Mouse (Mus musculus) stomach, embryonic 15.5 days (tissue): ENCODE measurements at regions not wholly inside any gene's neighbourhood (a gene's known extent, or its start where the extent isn't known, plus 50 kb on each side); places are given as distances from the start of the nearest gene placed in this dataset.

Source experiments
- ATAC-seq: fragments of 200-750 bp; cut with Nextera tagmentation; 2 replicates; pipeline ENCODE4 v1.8.0; 2017; ENCODE audit warnings: low read depth, moderate number of reproducible peaks, moderate TSS enrichment; ENCODE audit not compliant: insufficient read depth, low FRiP score
- H3K27ac ChIP-seq: fragments of 300-500 bp; sonication (generic); 2 replicates; pipeline ENCODE4 v1.5.1; 2015; ENCODE audit warnings: mild to moderate bottlenecking, inconsistent platforms
- H3K27me3 ChIP-seq: fragments of 300-500 bp; sonication (generic); replicated peaks from 2 replicates; pipeline ENCODE4 v1.6.1; 2015; ENCODE audit warnings: inconsistent platforms
- H3K36me3 ChIP-seq: fragments of 300-500 bp; sonication (generic); 2 replicates; pipeline ENCODE4 v1.6.1; 2015; ENCODE audit warnings: inconsistent platforms
- H3K4me1 ChIP-seq: fragments of 300-500 bp; sonication (generic); 2 replicates; pipeline ENCODE4 v1.6.1; 2015; ENCODE audit warnings: inconsistent platforms
- H3K4me2 ChIP-seq: fragments of 300-500 bp; sonication (generic); 2 replicates; pipeline ENCODE4 v1.6.1; 2015; ENCODE audit warnings: mild to moderate bottlenecking, inconsistent platforms
- H3K4me3 ChIP-seq: fragments of 300-500 bp; sonication (generic); replicated peaks from 2 replicates; pipeline ENCODE4 v1.5.1; 2015; ENCODE audit warnings: inconsistent platforms
- H3K9ac ChIP-seq: fragments of 300-500 bp; sonication (generic); 2 replicates; pipeline ENCODE4 v1.6.1; 2015; ENCODE audit warnings: inconsistent platforms
- H3K9me3 ChIP-seq: fragments of 300-500 bp; sonication (generic); 2 replicates; pipeline ENCODE4 v1.6.1; 2016; ENCODE audit warnings: inconsistent platforms
- WGBS: fragments of 180-500 bp; shearing (Covaris S2); methylation state at CpG from one replicate; pipeline ENCODE4 v1.1.7; 2015; 5-methylcytosine and 5-hydroxymethylcytosine counted together

DNA sequence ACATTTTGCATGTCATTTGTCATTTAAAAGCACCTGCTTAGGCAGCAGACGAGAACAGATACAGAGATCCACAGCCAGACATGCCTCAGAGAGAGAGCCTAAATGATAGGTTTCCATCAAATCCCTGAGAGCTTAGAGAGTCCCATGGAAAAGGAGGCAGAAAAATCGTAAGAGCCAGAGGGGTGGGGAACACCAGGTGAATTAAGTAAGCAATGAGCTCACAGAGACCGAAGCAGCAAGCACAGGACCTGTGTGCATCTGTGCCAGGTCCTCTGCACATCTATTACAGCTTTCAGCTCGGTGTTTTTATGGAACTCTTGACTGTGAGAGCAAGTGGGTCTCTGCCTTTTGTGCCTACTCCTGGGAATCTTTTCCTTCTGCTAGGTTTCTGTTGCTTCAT is 1416.1 kb downstream of the Slc22a22 start:
- Histone ChIP-seq H3K9ac (no peak overlapping the region), H3K4me1 (no peaks in the 10 kb centered on the region), H3K36me3 (no peaks in the 10 kb centered on the region), H3K27ac (no peak overlapping the region), H3K4me2 (no peak overlapping the region), H3K27me3 (no peaks in the 10 kb centered on the region), H3K9me3 (no peaks in the 10 kb centered on the region), H3K4me3 (no peak overlapping the region)
- ATAC-seq: no peak
- WGBS: 51% methylated on average over 4 of the region's 4 CpGs

DNA sequence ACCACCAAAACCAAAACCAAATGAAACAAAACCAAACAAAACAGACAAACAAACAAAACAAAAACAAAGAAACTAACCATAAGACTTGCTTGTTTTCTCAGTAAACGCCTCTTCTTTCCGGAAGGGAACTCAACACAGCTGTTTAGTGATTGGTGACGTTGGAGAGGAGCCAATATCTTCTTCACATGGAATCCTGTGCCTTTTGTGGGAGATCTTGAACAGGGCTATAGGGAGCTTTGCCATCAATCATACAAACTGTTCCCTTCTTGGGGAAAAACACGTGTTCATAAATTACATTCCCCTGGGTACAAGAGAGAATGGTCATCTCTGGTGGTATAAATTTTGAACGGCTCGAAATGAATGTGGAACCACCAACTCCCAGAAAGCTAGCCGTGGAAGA is 1426.7 kb downstream of the Slc22a22 start:
- H3K27ac ChIP-seq: no peak overlapping the region

DNA sequence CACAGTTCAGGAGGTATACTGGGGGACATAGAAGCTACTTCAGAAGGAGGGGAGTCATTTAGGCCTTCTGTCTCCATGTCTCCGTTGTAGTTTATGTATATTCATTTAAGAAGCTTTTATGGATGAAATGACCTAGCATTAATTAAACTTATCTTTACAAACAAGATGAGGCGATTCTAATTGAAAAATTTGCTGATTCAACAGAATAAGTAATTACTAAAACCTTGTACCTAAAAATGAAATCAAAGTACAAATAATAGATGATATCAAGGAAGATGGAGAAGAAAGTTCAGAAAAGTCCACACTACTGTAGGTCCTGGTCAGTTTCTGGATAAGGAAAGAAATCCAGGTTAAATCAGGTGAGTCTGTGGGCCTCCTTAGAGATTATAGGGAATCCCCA is 1429.6 kb downstream of the Slc22a22 start:
- WGBS: 72% methylated on average over 2 of the region's 2 CpGs
- Histone ChIP-seq H3K9me3 (no peaks in the 10 kb centered on the region), H3K4me2 (no peak overlapping the region), H3K4me1 (no peaks in the 10 kb centered on the region), H3K9ac (no peak overlapping the region), H3K4me3 (no peak overlapping the region), H3K36me3 (no peaks in the 10 kb centered on the region), H3K27me3 (no peaks in the 10 kb centered on the region), H3K27ac (no peak overlapping the region)
- ATAC-seq: no peak

More for the DNA sequence above, 1426.7 kb downstream of the Slc22a22 start:
- Histone ChIP-seq H3K9me3 (no peaks in the 10 kb centered on the region), H3K4me2 (no peak overlapping the region), H3K9ac (no peak overlapping the region), H3K4me3 (no peak overlapping the region), H3K36me3 (no peaks in the 10 kb centered on the region), H3K27me3 (no peaks in the 10 kb centered on the region), H3K4me1 (no peaks in the 10 kb centered on the region)
- ATAC-seq: no peak
- WGBS: 50% methylated on average over 7 of the region's 7 CpGs

DNA sequence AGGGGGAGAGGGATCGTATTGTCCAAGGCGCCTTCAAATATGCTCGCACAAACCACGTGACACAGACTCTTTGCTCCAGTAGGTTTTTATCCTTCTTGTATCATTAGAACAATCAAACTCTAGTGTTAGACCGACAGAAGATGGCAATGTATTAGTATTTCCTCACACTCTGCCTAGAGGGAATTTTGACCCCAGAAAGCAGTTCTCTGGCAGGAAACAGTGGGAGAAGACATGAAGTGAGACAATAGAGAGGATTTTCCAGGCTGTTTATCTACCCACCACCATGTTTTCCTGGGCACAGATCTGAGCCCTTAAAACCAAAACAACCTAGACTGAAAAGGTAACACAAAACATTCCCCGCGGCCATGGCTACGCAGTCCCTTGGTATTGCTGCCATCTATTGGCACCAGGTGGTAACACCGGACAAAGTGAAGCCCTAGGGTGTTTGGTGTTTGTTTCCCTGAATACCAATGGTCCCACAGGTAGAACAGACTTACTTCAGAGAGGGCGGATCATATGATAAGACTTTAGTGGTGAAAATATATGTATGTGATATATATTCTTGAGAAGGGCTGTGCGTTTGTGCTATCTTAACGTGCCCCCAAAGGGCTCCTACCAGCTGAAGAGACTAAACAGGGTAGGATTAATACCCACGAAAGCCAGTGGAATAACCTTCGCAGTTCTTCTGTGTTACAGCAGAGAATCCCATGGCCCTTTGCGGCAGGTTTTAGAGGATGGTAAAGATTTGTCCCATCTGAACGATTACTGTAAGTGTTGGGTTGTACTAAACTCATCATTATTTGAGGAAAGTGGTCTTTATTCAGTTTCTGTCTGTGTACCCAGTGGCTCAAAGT is 1430.5 kb downstream of the Slc22a22 start:
- H3K36me3 ChIP-seq: no peaks in the 10 kb centered on the region
- H3K27ac ChIP-seq: no peak overlapping the region
- H3K4me1 ChIP-seq: no peaks in the 10 kb centered on the region
- H3K4me2 ChIP-seq: peak overlapping the region; percentile 67
- peak overlapping the region; percentile 26 for H3K4me3 ChIP-seq
- no peak overlapping the region for H3K9ac ChIP-seq
- no peaks in the 10 kb centered on the region for H3K9me3 ChIP-seq
- 25% methylated on average over 16 of the region's 16 CpGs for WGBS
- ATAC-seq: peak; percentile 70; the same call in 1 of the 2 replicates
- H3K27me3 ChIP-seq: no peaks in the 10 kb centered on the region

DNA sequence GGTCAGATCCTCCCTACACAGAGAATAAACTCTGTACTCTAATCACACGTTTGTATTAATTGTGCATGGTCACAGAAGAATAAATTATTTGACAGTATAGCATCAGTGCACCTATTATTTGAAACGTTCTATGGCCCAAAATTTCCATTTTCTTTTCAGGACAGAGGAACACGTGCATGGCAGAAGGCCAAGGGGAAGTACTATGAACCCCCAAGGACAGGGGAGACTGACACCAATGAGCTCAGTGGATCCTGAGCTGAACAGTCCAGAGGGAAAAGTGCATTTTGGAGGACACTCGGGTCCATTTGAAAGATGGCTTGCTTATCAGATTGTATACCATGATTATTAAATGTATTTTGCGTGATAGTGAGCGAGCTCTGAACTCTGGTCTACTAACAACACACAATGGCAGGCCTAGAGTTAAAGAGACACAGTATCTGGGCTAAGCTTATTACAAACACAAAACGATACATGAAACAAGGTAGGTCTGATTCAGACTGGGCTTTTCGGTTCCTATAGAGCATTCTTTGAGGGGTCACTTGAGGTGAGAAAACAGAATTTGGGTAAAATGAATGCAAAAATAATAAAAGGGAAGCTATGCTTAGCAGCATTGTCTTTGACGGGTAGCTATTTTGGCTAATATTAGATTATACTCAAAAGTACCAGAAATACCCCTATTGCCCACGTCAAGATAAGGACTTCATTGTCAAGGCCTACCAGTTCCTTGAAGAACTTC is 1431.7 kb downstream of the Slc22a22 start:
- no peak overlapping the region for H3K9ac ChIP-seq
- ATAC-seq: no peak
- H3K27ac ChIP-seq: no peak overlapping the region
- H3K4me1 ChIP-seq: no peaks in the 10 kb centered on the region
- H3K4me2 ChIP-seq: no peak overlapping the region
- H3K9me3 ChIP-seq: no peaks in the 10 kb centered on the region
- no peak overlapping the region for H3K4me3 ChIP-seq
- WGBS: 76% methylated on average over 10 of the region's 10 CpGs
- no peaks in the 10 kb centered on the region for H3K36me3 ChIP-seq
- no peaks in the 10 kb centered on the region for H3K27me3 ChIP-seq

DNA sequence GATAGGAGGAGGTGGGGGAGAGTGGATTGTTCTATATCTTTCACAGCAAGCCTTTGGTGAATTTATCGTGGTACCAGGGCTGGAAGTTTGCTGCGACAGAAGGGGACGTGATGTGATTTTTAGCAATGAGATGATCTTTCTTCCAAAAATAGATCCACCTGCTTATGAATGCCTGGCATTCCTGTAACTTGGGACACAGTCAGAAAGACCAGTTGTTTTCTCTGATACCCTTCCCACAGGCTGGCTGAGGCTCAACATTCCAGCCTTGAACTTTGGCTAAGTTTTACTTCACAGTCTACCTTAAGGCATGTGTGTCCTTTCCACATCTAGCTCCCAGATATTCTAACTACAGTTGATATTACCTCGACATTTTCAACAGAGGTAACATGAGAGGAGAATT is 1434.1 kb downstream of the Slc22a22 start:
- 71% methylated on average over 4 of the region's 4 CpGs for WGBS
- Histone ChIP-seq H3K9ac (no peak overlapping the region), H3K27me3 (no peaks in the 10 kb centered on the region), H3K27ac (no peak overlapping the region), H3K36me3 (no peaks in the 10 kb centered on the region), H3K9me3 (no peaks in the 10 kb centered on the region), H3K4me3 (no peak overlapping the region), H3K4me1 (no peaks in the 10 kb centered on the region), H3K4me2 (no peak overlapping the region)
- no peak for ATAC-seq

DNA sequence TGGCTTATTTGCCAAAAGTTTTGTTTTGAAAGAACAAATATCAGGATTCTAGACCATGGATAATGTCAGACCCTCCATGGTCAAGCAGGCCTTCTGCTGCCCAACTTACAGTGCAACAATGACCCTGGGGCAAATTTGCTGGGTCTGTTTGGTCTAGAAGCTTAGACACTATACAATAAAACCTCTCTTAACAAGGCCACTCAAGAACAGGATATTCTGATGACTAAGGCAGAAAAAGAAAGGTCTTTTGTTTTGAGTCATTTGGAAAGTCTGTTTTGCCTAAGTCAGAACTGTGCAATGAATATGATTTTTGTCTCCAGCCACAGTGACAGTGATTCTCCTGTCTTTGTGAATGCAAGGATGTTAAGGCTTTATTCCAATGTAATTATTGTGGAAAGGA is 1435.0 kb downstream of the Slc22a22 start:
- Histone ChIP-seq H3K27me3 (no peaks in the 10 kb centered on the region), H3K27ac (no peak overlapping the region), H3K36me3 (no peaks in the 10 kb centered on the region), H3K9me3 (no peaks in the 10 kb centered on the region), H3K4me3 (no peak overlapping the region), H3K4me2 (no peak overlapping the region), H3K9ac (no peak overlapping the region), H3K4me1 (no peaks in the 10 kb centered on the region)
- no peak for ATAC-seq

DNA sequence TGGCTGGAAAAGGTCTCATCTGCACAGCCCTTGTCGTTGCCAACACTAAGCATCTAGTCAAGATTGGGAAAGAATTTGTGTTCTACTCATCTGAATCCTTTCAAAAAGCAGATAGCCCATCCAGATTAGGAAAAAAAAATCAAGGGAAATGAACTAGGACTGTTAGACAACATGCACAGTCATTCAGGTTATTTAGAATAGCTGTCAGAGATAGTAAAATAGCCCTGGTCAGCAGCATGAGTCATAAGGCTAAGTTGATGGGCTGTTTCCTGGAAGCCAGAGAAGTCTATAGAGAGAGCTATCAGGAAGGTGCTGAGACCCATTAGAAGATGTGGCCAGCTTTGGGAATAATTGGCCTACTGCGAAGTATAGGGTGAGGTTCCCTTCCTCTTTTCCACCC is 1447.4 kb downstream of the Slc22a22 start:
- no peaks in the 10 kb centered on the region for H3K4me1 ChIP-seq
- no peak overlapping the region for H3K27ac ChIP-seq
- no peaks in the 10 kb centered on the region for H3K9me3 ChIP-seq
- WGBS: 70% methylated on average over 2 of the region's 2 CpGs
- H3K4me2 ChIP-seq: no peak overlapping the region
- H3K27me3 ChIP-seq: no peaks in the 10 kb centered on the region
- no peaks in the 10 kb centered on the region for H3K36me3 ChIP-seq
- no peak for ATAC-seq
- no peak overlapping the region for H3K9ac ChIP-seq
- no peak overlapping the region for H3K4me3 ChIP-seq

DNA sequence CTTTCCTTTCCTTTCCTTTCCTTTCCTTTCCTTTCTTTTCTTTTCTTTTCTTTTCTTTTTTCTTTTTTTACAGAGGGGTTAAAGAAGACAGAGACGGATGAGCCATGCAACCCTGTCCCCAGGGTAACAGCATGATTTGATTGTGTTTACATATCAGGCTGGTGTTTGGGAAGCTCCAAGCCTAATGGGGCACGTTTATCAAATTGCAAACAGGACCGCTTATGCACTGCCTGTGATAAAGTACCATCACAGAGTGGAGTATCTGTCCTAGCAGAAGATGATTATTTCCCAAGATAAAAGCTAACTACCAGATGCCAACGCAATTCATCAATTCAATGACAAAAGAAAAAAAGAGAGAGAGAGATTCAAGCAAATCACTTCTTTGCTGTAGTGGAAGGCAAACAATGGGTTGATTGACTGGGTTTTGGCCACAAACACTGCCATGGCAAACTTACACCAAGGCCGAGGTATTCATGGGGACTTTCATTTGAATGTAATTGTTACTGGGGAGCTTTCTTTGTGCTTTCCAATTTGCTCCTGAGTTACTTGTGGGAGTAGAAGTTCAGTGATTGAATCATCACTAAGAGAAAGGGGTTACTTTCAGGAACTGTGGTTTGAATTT is 1450.1 kb downstream of the Slc22a22 start:
- no peak for ATAC-seq
- no peak overlapping the region for H3K4me2 ChIP-seq
- H3K27me3 ChIP-seq: no peaks in the 10 kb centered on the region
- no peaks in the 10 kb centered on the region for H3K9me3 ChIP-seq
- H3K27ac ChIP-seq: no peak overlapping the region
- no peaks in the 10 kb centered on the region for H3K36me3 ChIP-seq
- no peak overlapping the region for H3K9ac ChIP-seq
- no peak overlapping the region for H3K4me3 ChIP-seq
- 25% methylated on average over 5 of the region's 5 CpGs for WGBS
- no peaks in the 10 kb centered on the region for H3K4me1 ChIP-seq

DNA sequence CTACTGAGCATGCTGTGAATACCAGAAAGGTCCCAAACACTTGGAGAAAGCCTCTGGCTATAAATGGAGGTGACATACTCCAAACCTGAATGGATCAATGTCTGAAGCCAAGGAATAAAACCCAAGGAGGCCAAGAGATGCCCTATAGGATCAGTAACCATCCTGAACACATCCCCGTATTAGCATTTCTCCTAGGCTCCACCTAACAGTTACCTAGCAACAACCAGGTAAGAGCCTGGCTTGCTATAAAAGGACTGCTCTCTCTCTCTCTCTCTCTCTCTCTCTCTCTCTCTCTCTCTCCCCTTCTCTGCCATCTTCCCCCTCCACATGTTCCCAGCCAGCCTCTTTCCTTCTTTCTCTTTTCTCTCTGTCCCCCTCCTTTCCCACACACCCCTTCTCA is 1452.7 kb downstream of the Slc22a22 start:
- no peaks in the 10 kb centered on the region for H3K36me3 ChIP-seq
- WGBS: 68% methylated on average over 1 of the region's 1 CpGs
- H3K27ac ChIP-seq: no peak overlapping the region
- H3K9ac ChIP-seq: no peak overlapping the region
- H3K27me3 ChIP-seq: no peaks in the 10 kb centered on the region
- H3K4me2 ChIP-seq: no peak overlapping the region
- no peaks in the 10 kb centered on the region for H3K9me3 ChIP-seq
- no peak for ATAC-seq
- H3K4me3 ChIP-seq: no peak overlapping the region
- H3K4me1 ChIP-seq: no peaks in the 10 kb centered on the region

DNA sequence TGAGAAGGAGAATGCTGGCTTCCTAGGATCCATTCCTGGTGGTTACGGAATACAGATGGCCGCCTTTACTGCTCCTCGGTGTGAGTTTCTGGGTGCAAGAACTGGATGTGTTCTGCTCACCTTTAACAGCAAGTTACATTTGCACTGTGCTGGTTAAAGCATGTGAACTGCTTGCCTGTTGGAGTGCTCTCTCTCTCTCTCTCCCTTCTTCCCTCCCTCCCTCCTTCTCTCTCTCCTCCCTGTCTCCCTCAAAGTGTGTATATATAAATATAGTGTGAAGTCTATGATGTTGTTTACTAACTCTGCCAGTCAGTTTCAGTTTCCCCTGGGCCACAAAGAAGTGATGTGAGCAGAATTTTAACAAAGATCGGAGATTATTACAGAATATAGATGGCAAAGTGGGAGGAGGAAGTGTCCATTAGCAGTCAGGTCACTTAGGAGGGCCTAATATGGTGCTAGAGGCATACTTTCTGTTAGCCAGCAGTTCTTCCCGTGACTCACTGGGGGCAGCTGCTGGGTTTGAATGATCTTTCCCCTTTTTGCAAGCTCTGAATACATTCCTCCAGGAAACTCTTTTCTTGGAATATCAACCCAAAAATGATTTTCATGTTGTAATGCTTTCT is 1453.5 kb downstream of the Slc22a22 start:
- no peak overlapping the region for H3K4me3 ChIP-seq
- H3K9ac ChIP-seq: no peak overlapping the region
- H3K27ac ChIP-seq: no peak overlapping the region
- no peak overlapping the region for H3K4me2 ChIP-seq
- no peak for ATAC-seq
- no peaks in the 10 kb centered on the region for H3K9me3 ChIP-seq
- no peaks in the 10 kb centered on the region for H3K4me1 ChIP-seq
- WGBS: 70% methylated on average over 5 of the region's 5 CpGs
- no peaks in the 10 kb centered on the region for H3K36me3 ChIP-seq
- no peaks in the 10 kb centered on the region for H3K27me3 ChIP-seq

DNA sequence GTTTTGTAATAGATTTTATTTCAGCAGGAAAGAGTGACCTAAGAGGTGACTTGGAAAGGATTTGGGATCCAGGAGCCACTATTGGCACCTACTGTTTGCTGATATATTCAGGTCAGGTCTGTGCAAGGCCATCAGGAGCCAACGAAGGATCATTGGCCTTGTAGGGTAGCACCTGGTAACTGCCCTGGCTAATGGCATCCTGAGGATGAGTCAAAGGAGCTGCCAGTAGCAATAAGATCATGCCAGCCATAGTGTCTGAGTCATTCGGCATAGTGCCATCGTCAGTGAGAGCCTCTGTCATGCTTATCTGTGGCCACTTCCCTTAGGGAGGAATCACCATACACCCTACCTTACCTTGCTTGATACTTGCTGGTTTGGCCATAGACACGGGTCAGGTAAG is 1455.1 kb downstream of the Slc22a22 start:
- Histone ChIP-seq H3K4me2 (no peak overlapping the region), H3K9me3 (no peaks in the 10 kb centered on the region), H3K27me3 (no peaks in the 10 kb centered on the region), H3K4me3 (no peak overlapping the region), H3K27ac (no peak overlapping the region), H3K4me1 (no peaks in the 10 kb centered on the region), H3K9ac (no peak overlapping the region), H3K36me3 (no peaks in the 10 kb centered on the region)
- 90% methylated on average over 4 of the region's 4 CpGs for whole genome bisulfite sequencing
- ATAC-seq: no peak
